Mouse (Mus musculus): ENCODE measurements around the gene Trim8.

Gene Trim8

DNA sequence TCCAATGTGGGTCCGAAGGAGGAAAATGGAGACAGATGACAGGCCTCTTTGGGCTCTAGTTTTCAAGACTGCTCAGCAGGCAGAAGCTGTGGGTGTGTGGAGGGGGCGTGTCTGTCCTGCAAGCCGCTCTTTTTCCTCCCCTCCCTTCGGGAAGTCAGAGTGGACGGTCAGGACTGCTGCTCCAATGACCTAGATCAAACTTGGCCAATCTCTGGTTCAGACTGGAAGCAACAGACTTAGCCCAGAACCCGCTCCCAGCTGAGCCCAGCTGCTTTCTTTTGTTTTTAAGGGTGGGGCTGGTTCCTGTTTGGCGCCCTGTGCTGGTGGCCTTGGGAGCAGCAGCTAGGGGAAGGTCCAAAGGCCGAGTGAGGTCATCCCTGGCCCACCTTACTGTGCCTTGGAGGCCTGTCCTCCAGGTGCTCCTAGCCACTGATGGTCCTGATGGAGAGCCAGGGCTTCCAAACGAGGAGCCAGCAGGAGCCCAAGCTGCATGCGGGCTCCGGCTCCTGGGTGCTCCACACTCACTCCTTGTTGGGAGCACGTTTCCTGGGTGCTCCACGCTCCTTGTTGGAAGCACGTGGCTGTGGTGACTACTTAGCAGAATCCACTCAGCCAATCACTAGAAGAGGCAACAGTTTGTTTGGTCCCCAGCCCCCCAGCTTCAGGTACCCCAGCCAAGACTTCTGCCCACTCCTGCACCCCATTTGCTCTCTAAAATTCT, 23.3 kb downstream of the Trim8 start:
- no peak for DNase-seq

DNA sequence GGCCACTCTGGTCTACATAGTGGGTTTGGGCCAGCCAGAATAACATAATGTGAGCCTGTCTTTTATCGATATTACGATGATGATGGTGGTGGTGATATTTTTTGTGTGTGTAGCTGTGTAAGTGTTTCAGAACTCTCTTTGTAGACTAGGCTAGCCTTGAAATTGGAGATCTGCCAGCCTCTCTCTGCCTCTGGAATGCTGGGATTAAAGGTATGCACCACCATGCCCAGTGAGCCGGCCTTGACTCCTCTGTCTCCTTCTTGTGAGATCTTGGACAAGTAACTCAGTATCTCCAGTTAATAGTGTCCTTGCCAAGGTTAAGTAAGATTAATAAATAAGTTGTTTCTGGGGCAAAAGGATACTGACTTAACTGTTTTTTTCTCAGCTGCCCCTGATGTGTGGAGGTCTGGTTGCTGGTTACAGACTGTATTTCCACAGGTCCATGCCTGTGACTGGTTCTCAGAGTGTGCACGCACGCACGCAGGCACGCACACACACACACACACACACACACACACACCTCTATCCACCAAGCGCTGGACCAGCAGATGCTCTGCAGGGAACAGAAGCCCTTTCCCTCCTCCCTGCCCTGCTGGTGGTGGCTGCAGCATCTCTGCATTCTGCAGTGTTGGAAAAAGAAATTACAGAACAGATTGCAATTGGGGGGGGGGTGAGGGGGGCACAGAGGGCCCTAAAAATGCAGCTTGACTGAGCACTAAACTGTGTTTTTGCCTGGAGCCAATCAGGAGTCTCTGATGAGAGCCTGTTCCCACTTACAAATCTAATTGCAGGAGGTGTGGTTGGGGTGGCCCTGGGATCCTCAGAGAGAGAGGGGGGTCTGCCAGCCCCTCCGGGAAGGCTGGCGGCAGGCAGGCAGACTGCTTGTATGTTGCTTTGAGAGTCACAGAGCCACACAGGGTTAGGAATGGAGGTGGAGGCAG, 24.5 kb downstream of the Trim8 start:
- no peak for DNase-seq

DNA sequence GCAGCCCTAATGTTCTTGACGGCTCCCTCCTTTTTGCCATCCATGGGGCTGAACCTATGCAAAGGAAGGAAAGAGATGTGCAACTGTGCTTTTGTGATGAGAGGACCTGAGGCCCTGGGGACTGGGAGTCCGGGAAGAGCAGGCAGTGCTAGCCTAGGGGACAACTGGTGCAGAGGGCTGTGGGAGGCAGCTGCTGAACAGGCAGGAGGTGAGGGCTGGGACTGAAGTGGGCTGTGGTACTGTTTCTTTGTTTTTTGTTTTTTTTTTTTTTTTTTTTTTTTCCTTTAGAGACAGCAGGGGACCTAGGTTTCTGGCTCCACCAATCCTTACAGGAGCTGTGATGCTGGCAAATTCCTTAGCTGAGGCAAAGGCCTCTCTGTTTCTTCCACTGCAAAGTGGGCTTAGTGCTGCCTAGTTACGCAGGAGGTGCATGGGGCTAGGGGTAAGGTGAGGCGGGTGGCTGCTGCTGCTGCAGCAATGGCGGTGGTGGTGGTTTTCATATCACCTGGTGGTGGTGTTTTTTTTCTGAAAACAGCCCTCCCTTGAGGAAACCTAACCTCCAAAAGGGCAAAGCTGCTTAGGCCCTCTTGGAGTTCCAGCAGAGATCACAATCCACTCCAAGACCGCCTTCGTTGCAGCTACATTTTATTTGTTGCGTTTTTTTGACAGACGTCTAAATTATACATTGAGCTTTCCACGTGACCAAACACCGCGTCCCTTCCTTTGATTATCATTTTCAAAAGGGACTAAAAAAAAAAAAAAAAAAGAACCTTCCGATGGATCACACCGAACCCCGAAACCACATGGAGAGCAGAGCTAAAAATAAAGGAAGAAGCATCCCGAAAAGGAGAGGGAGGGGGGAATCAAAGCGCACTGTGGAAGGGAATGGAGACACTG, 26.4 kb downstream of the Trim8 start:
- DNase-seq, result no peak

DNA sequence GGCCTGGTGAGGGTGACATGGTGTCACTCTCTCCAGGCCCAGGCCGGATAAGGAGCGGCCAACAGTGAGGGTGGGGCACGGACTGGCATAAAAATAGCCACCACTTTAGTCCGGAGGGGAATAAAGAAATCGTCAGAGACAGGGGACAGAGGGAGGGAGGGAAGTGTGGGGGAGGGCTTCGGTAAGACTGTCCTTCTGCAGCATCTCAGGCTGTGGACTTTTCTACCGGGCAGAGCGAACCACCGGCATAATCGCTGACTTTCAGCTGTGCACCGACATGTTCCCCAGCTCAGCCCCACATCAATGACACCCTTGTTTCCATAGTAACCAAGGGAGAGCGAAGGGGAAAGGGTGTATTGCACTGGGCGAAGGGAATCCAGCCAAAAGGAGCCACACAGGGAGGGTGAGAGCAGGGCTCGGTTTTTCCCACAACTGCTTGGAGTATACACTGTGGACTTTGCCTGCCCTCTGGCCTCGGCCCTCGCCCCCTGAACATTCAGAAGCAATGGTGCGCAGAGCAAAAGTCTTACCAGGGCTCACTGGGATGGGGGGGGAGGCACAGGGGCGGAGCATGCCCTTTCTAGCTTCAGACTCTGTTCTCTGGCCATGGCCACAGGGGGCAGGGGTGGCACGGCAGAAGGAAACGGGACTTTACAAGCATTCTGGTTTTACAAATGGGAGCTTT, 27.2 kb downstream of the Trim8 start:
- DNase-seq, result peak; percentile 66

GRCm38 (mm10) chr19:46529601-46530448, 28.3 kb downstream of the Trim8 start:
- no peak for DNase-seq

- DNase-seq, result no peak
These were observed 29.0 kb downstream of the Trim8 start for GRCm38 (mm10) chr19:46530449-46530990.

DNA sequence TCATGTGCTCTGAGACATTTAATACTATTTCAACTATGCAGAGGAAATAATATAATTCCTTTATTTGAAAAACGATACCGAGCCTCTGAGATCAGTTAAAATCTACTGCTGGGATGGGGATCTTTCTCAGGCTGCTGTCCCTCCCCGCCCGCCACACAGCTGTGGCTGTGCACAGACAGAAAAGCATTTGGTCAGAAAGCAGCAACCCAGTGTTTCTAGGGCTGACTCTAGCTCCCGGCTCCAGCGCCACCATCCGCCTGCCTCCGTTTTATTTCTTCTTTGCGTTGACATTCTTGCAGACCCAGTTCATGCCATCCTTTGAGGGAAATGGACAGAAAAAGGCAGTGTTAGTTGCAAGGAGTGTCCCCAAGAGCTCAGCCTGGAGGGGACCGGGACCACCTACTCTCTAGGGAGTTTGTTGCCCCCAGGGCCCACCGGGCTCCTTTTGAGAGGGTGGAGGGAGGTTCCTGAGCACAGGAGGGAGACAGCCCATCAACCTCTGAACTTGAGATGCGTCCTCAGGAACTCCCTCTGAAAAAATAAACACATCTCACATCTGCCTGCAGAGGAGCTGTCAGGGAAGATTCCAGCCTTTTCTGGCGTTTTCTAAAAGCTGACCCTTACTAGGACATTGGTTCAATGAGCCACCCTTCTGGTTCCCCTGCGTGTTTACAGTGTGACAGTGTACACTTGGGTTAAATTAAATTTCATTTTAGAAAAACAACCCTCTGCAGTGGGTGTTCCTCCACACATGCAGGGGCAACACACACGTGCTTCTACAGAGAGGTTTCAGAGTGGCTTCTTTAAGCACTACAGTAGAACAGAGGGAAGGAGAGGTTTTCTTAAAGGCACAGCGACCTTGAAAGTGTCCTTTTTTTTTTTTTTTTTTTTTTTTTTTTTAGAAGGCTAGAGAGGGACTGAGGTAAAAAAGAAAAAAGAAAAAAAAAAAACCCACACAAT, 29.8 kb downstream of the Trim8 start:
- DNase-seq, result peak; percentile 59

- DNase-seq, result no peak
These were observed 30.7 kb downstream of the Trim8 start for GRCm38 (mm10) chr19:46532031-46532688.

GRCm38 (mm10) chr19:46533066-46533465, 31.6 kb downstream of the Trim8 start:
- no peak for DNase-seq

GRCm38 (mm10) chr19:46533525-46533924, 32.0 kb downstream of the Trim8 start:
- DNase-seq, result no peak

DNA sequence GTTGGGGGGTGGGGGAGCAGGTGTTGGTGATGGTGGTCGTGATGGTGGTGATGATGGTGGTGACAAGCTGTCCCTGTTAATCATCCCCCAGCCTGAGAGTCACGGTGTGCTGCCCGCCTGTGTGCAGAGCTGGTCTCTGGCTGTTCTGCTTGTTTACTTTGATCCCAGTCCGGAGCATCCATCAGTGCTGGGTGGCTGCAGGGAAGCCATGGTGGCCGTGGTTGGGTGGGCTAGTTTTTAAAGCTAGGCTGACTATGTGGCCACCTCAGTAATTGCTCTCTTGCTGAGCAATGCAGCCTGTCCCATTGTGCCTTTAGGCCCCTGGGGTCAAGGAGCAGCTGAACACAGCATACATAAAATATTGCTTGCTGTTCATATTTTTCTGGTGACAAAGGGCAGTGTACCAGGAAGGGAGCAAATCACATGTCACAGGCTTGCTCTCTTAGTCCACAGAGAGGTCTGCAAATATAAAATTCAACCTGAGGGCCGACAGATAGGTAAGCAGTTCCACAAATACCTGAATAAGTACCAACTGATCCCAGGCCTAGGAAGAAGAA, 33.1 kb downstream of the Trim8 start:
- DNase-seq, result no peak

DNA sequence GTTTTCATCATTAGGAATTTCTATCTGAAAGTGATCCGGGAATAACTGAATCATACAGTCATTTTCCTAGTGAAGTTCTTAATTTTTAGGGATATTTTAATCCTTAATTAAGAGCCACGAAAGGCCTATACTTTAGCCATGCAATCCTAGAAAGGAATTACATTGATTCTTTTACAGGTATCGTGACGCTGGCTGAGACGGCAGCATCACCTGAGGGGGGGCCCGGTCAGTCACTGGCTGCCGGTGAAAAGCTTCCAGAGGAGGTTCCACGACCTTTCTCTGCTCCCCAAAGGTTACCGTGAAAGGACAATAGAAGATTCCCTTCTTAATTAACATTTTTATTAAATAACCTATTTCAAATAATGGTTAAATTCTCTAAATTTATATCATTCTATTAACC, 35.9 kb downstream of the Trim8 start:
- DNase-seq, result no peak

DNA sequence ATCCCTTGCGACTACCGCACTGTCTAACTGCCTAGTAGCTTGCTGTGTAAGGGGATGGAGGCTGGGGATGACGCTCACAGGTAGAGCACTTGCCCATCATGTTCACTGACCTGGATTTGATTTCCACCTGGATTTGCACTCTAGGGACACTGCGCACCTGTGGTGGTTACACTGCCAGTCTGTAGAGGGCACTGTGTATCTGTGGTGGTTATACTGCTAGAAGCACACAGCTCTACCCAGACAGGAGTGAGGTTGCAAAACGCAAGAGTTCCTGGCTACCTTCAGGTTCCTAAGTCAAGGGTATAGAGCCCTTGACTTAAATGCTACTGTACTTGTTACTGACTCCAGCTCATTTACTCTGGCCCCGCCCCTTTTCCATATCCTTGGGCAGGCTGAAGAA, 36.7 kb downstream of the Trim8 start:
- DNase-seq, result no peak

- DNase-seq, result no peak
These were observed 41.2 kb downstream of the Trim8 start for GRCm38 (mm10) chr19:46542750-46543149.

DNA sequence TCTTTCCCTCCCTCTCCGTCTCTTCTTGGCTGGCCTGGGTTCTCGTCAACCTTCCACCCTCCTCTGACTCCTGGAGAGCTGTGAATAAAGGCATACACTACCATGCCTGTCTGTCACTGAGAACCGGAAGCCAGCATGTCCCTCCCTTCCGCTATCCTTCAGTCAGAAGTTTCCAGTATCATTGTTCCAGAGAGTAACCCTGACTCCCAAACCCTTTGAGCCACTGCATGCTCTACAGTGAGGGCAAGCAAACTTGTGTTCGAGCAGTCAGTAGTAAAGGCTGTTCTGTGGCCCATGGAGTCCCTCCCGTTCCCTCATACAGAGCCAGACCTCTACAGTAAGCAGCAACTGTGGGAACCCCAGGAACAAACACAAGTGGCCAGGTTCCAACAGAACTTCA, 46.1 kb downstream of the Trim8 start:
- no peak for DNase-seq

DNA sequence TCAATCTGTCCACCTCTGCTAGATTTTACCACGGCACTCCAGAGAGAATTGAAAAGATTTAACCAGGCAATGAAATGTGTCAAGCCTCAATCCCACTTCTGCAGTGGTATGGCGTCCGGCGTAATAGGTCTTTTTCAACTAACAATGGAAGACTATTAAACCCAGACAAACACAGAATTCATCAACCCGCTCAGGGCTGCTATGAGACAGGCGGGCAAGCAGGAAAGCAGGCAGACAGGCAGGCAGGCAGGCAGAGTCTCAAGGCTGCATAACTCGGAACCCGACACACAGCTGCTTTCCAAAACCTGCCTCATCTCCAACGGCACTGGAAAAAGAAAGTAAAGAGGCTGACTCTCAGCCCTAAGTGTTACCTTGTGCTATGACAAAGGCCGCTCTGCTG, 46.6 kb downstream of the Trim8 start:
- DNase-seq, result no peak

GRCm38 (mm10) chr19:46550385-46550784, 48.9 kb downstream of the Trim8 start:
- no peak for DNase-seq

DNA sequence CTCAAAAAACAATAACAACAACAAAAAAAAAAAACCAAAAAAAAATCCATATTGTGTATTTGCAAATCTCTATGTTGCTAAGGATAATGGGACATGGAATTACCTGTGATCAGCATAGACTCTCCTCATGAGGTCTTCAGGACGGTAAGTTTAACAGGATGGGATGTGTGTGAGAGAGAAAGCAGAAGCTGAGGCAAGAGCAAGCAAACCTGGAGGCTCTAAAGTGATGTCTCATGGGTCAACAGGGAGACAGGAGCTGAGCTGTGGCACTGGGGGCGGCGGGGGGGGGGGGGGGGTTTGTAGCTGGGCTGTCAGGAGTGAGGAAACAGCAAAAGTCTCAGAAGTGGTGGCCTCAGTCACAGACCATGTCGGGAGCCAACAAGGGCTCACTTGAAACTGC, 51.0 kb downstream of the Trim8 start:
- no peak for DNase-seq

DNA sequence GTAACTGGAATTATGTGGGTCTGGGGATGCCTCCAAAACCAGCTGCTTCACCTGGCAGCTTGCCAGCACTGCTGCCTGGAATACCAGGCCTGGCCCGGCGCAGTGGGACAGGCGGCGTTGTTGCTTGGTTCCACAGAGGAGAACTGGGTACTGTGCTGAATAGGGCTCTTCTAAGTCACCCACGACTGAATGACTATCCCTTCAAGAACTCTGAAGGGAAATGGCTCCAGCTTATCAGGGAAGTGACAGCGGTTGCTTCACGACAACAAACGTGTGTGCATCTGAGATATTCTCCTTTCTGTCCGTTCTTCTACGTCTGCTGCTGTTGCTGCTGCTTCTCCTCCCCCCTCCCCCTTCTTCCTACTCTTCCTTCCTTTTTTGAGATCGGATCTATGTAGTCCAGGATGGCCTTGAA, 52.0 kb downstream of the Trim8 start:
- no peak for DNase-seq

Measured in right cerebral cortex, adult 18-20 months (tissue).